In the genomic region with DNA sequence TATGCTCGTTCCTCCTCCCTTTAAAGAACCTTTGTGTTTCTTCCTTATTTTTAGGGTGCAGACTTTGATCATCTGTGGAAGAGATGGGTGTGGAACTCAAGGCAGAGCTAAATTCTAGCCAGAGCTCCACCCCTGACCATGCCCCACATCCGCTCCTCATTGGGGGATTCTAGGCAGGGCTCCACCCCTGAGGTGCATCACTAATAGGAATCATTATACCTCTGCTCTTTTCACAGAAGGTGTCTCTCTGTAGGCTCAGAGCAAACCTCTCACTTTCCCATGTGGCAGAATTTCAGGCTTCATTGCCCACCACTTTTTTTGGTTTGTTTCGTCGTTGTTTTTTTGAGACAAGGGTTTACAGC, we compare ENCODE assay signal across 8 mouse cellular contexts. TPM values are rescaled to one million over a fixed set of nuclear protein-coding genes. Genes with fewer than 3 reads are reported as not detected.
A peak's percentile ranks its signal among the peaks of the same experiment; 100 is the strongest.
DNase-seq lines count a peak whose midpoint lies in the region; ATAC-seq and TF ChIP-seq lines count a peak whose summit lies in the region.
"Had no signal": no experiment of that assay in that cellular context is flagged by ENCODE, and none has a peak within 500 bp of the region (broad histone marks: within the 10 kb centered on the region; RNA-seq: fewer than 3 reads in every experiment).

No protein-coding gene starts in this region.

- no peak for TF ChIP-seq POLR2A in thymus, adult 2 months (IDR thresholded peaks at IDR 0.05; ENCODE audit: control insufficient read depth, extremely low read depth, insufficient read depth, low read length, poor library complexity)

- H3K4me2 ChIP-seq in lung, postnatal 0 days (replicated peaks; ENCODE audit: low read depth, low read length), result no peak overlapping the region
- peak overlapping the region; percentile 52 for H3K4me2 ChIP-seq in intestine, postnatal 0 days (replicated peaks; ENCODE audit: low read depth)
- H3K4me2 ChIP-seq: embryonic facial prominence, embryonic 12.5 days had no signal

- H3K36me3 ChIP-seq in lung, postnatal 0 days (ENCODE audit: insufficient read depth, low read length), result no peaks in the 10 kb centered on the region
- H3K36me3 ChIP-seq in intestine, postnatal 0 days (ENCODE audit: control insufficient read depth, insufficient read depth), result no peaks in the 10 kb centered on the region
- H3K36me3 ChIP-seq in thymus, adult 2 months (ENCODE audit: control insufficient read depth, insufficient read depth, low read length), result no peaks in the 10 kb centered on the region
- H3K36me3 ChIP-seq: embryonic facial prominence, embryonic 12.5 days had no signal

- TF ChIP-seq EP300 in lung, postnatal 0 days (IDR thresholded peaks at IDR 0.05), result no peak

- H3K9me3 ChIP-seq in lung, postnatal 0 days (ENCODE audit: low read length), result no peaks in the 10 kb centered on the region
- H3K9me3 ChIP-seq in intestine, postnatal 0 days (ENCODE audit: control insufficient read depth), result no peaks in the 10 kb centered on the region
- H3K9me3 ChIP-seq: embryonic facial prominence, embryonic 12.5 days had no signal

- no peak overlapping the region for H3K9ac ChIP-seq in lung, postnatal 0 days (replicated peaks; ENCODE audit: low read depth)
- H3K9ac ChIP-seq in intestine, postnatal 0 days (ENCODE audit: low read depth, low read length), result no peak overlapping the region
- H3K9ac ChIP-seq: embryonic facial prominence, embryonic 12.5 days had no signal

- H3K4me1 ChIP-seq in lung, postnatal 0 days (ENCODE audit: insufficient read depth, low read depth, low read length), result peaks cover 12% of the 10 kb centered on the region; the same call in 1 of the 2 replicates
- peaks cover 13% of the 10 kb centered on the region; the same call in 1 of the 2 replicates for H3K4me1 ChIP-seq in intestine, postnatal 0 days (replicated peaks; ENCODE audit: control insufficient read depth, insufficient read depth, low read length)
- H3K4me1 ChIP-seq in thymus, adult 2 months (replicated peaks; ENCODE audit: control insufficient read depth, insufficient read depth, low read length), result peaks cover 56% of the 10 kb centered on the region

- no peak for TF ChIP-seq CTCF in lung, postnatal 0 days (IDR thresholded peaks at IDR 0.05)
- TF ChIP-seq CTCF in intestine, postnatal 0 days (IDR thresholded peaks at IDR 0.05; ENCODE audit: low read depth), result no peak
- no peak for TF ChIP-seq CTCF in thymus, adult 2 months (IDR thresholded peaks at IDR 0.05; ENCODE audit: borderline replicate concordance, control insufficient read depth, extremely low read depth, insufficient read depth, low read length, poor library complexity)

- no peak overlapping the region for H3K4me3 ChIP-seq in lung, postnatal 0 days (ENCODE audit: low read depth, low read length)
- H3K4me3 ChIP-seq in intestine, postnatal 0 days (ENCODE audit: low read depth, low read length), result no peak overlapping the region
- H3K4me3 ChIP-seq in thymus, adult 2 months (ENCODE audit: control insufficient read depth, insufficient read depth, low read length), result peak overlapping the region; percentile 27
- H3K4me3 ChIP-seq: embryonic facial prominence, embryonic 12.5 days had no signal

- WGBS in lung, postnatal 0 days, result 60% methylated on average over 4 of the region's 4 CpGs
- WGBS in intestine, postnatal 0 days, result 41% methylated on average over 4 of the region's 4 CpGs
- WGBS in thymus, adult 2 months, result 5% methylated on average over 4 of the region's 4 CpGs

- no peak overlapping the region for H3K27ac ChIP-seq in lung, postnatal 0 days (ENCODE audit: low read length)
- peak overlapping the region; percentile 9; the same call in 1 of the 2 replicates for H3K27ac ChIP-seq in intestine, postnatal 0 days (ENCODE audit: low read depth, low read length)
- peak overlapping the region; percentile 89 for H3K27ac ChIP-seq in thymus, adult 2 months (ENCODE audit: control insufficient read depth, insufficient read depth, low read length)
- H3K27ac ChIP-seq: embryonic facial prominence, embryonic 12.5 days had no signal

- ATAC-seq in lung, postnatal 0 days, result no peak
- no peak; the same call in 1 of the 2 replicates for ATAC-seq in intestine, postnatal 0 days

- peak; percentile 42 for DNase-seq in lung, postnatal 36 days
- no peak for DNase-seq in lung, postnatal 0 days (ENCODE audit: low spot score)
- DNase-seq in brain, adult 2 months (ENCODE audit: low read depth, low spot score), result peak; percentile 74
- peak; percentile 47 for DNase-seq in thymus, adult 2 months
- no peak for DNase-seq in Muller cell, postnatal 12 days (ENCODE audit: inconsistent ontology term)
- DNase-seq in cerebellum, postnatal 10 days, result no peak

- H3K27me3 ChIP-seq in lung, postnatal 0 days (replicated peaks; ENCODE audit: insufficient read depth, low read length), result no peaks in the 10 kb centered on the region
- H3K27me3 ChIP-seq in intestine, postnatal 0 days (replicated peaks; ENCODE audit: control insufficient read depth, insufficient read depth, low read length), result no peaks in the 10 kb centered on the region
- no peaks in the 10 kb centered on the region for H3K27me3 ChIP-seq in thymus, adult 2 months (ENCODE audit: control insufficient read depth, insufficient read depth, low read length)
- H3K27me3 ChIP-seq: embryonic facial prominence, embryonic 12.5 days had no signal

RNA-seq across cellular contexts. Expression of a gene that starts 2.0 kb away (rescaled TPM):
- polyA plus RNA-seq in lung, postnatal 0 days (2015; fragmentation: Nextera tagmentation; extraction: Ambion mirVana), result 41.7 and 42.9 TPM in 2 replicates
- polyA plus RNA-seq in intestine, postnatal 0 days (2015; fragmentation: Nextera tagmentation; extraction: Ambion mirVana), result 21.5 and 23.5 TPM in 2 replicates
- polyA plus RNA-seq in thymus, adult 2 months (2012; rRNA removed), result 94.7 and 103 TPM in 2 replicates

RNA-seq across cellular contexts. Expression of a gene that starts 19.1 kb away (rescaled TPM):
- 92.2 and 103 TPM in 2 replicates for polyA plus RNA-seq in lung, postnatal 0 days (2015; fragmentation: Nextera tagmentation; extraction: Ambion mirVana)
- polyA plus RNA-seq in intestine, postnatal 0 days (2015; fragmentation: Nextera tagmentation; extraction: Ambion mirVana), result 38.4 and 38.6 TPM in 2 replicates
- polyA plus RNA-seq in thymus, adult 2 months (2012; rRNA removed), result 606 and 621 TPM in 2 replicates

RNA-seq across cellular contexts. Expression of a gene that starts 36.2 kb away (rescaled TPM):
- polyA plus RNA-seq in lung, postnatal 0 days (2015; fragmentation: Nextera tagmentation; extraction: Ambion mirVana), result 97.7 and 111 TPM in 2 replicates
- 97.5 and 99.2 TPM in 2 replicates for polyA plus RNA-seq in intestine, postnatal 0 days (2015; fragmentation: Nextera tagmentation; extraction: Ambion mirVana)
- polyA plus RNA-seq in thymus, adult 2 months (2012; rRNA removed), result 492 and 499 TPM in 2 replicates

RNA-seq across cellular contexts. Expression of a gene that starts 43.0 kb away (rescaled TPM):
- polyA plus RNA-seq in lung, postnatal 0 days (2015; fragmentation: Nextera tagmentation; extraction: Ambion mirVana), result 32.6 and 37.0 TPM in 2 replicates
- polyA plus RNA-seq in intestine, postnatal 0 days (2015; fragmentation: Nextera tagmentation; extraction: Ambion mirVana), result 14.4 and 15.4 TPM in 2 replicates
- 252 and 261 TPM in 2 replicates for polyA plus RNA-seq in thymus, adult 2 months (2012; rRNA removed)

RNA-seq across cellular contexts. Expression of a gene that starts 43.2 kb away (rescaled TPM):
- 28.7 and 28.8 TPM in 2 replicates for polyA plus RNA-seq in lung, postnatal 0 days (2015; fragmentation: Nextera tagmentation; extraction: Ambion mirVana)
- polyA plus RNA-seq in intestine, postnatal 0 days (2015; fragmentation: Nextera tagmentation; extraction: Ambion mirVana), result 12.2 and 14.4 TPM in 2 replicates
- 56.4 and 66.9 TPM in 2 replicates for polyA plus RNA-seq in thymus, adult 2 months (2012; rRNA removed)

Comparison
In these comparisons a context has a peak if more than half of its experiments do, and no peak if none do; other contexts are left out.
1. DNase-seq: peak in lung, postnatal 36 days (single experiment), brain, adult 2 months (single experiment) and thymus, adult 2 months (single experiment); none in lung, postnatal 0 days (single experiment), Muller cell, postnatal 12 days (single experiment) and cerebellum, postnatal 10 days (0 of 2).